Comparison of ENCODE assay signal across 18 mouse cellular contexts in the genomic region with DNA sequence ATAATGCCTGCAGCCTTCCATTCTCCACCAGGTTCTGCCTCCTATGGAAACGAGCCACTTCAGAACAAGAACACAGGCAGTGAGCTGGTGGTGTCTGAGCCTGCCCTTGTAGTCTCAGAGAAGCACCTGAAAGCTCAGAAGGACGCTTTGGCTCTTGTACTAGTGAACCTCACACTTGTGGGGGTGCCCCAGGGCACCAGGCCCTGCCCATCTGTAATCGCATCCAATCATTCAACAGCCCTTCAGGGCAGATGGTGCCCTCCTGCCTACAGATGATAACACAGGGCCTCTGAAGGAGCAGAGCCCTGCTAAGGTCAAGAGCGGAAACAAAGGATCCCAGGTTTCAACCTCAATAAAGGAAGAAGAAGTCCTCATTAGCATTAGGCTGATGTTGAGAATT.
A peak's percentile ranks its signal among the peaks of the same experiment; 100 is the strongest.
DNase-seq lines count a peak whose midpoint lies in the region; ATAC-seq and TF ChIP-seq lines count a peak whose summit lies in the region.
"Had no signal": no experiment of that assay in that cellular context is flagged by ENCODE, and none has a peak within 500 bp of the region (broad histone marks: within the 10 kb centered on the region; RNA-seq: fewer than 3 reads in every experiment).

No protein-coding gene starts in this region.

- H3K4me1 ChIP-seq in forebrain, embryonic 16.5 days (replicated peaks; ENCODE audit: control insufficient read depth, insufficient read depth, low read length) = peaks cover 24% of the 10 kb centered on the region
- H3K4me1 ChIP-seq in forebrain, embryonic 12.5 days = 0 out of 2 replicates have a peak, but pooled peaks cover 3% of the 10 kb centered on the region
- H3K4me1 ChIP-seq in hindbrain, postnatal 0 days (ENCODE audit: insufficient read depth, low read length) = peaks cover 14% of the 10 kb centered on the region; the same call in 1 of the 2 replicates
- H3K4me1 ChIP-seq: embryonic facial prominence, embryonic 13.5 days; heart, embryonic 10.5 days had no signal

- no peak overlapping the region for H3K4me2 ChIP-seq in forebrain, embryonic 16.5 days (ENCODE audit: low read length)
- no peak overlapping the region for H3K4me2 ChIP-seq in forebrain, embryonic 12.5 days
- H3K4me2 ChIP-seq in hindbrain, postnatal 0 days (ENCODE audit: low read depth, low read length) = no peak overlapping the region
- H3K4me2 ChIP-seq: embryonic facial prominence, embryonic 13.5 days had no signal

- no peaks in the 10 kb centered on the region for H3K27me3 ChIP-seq in forebrain, embryonic 16.5 days (replicated peaks; ENCODE audit: control insufficient read depth, insufficient read depth, low read length)
- H3K27me3 ChIP-seq in forebrain, embryonic 12.5 days = no peaks in the 10 kb centered on the region
- H3K27me3 ChIP-seq in hindbrain, postnatal 0 days (ENCODE audit: insufficient read depth, low read length) = no peaks in the 10 kb centered on the region
- H3K27me3 ChIP-seq: embryonic facial prominence, embryonic 13.5 days had no signal

- ATAC-seq in forebrain, embryonic 16.5 days = no peak
- no peak for ATAC-seq in forebrain, embryonic 12.5 days (ENCODE audit: low FRiP score)
- ATAC-seq in hindbrain, postnatal 0 days = no peak
- ATAC-seq: inflammation-experienced regulatory T-cells, adult 6 months; intestine, postnatal 0 days had no signal

- no peaks in the 10 kb centered on the region for H3K9me3 ChIP-seq in forebrain, embryonic 16.5 days (ENCODE audit: control insufficient read depth, low read length)
- no peaks in the 10 kb centered on the region for H3K9me3 ChIP-seq in forebrain, embryonic 12.5 days
- H3K9me3 ChIP-seq in hindbrain, postnatal 0 days (ENCODE audit: low read length) = no peaks in the 10 kb centered on the region
- H3K9me3 ChIP-seq: embryonic facial prominence, embryonic 13.5 days; heart, embryonic 10.5 days had no signal

- 72% methylated on average over 4 of the region's 4 CpGs for WGBS in forebrain, embryonic 16.5 days
- WGBS in forebrain, embryonic 12.5 days = 78% methylated on average over 4 of the region's 4 CpGs
- WGBS in hindbrain, postnatal 0 days = 58% methylated on average over 4 of the region's 4 CpGs

- peak overlapping the region; percentile 49; the same call in 1 of the 2 replicates for H3K27ac ChIP-seq in forebrain, embryonic 16.5 days (ENCODE audit: low read length)
- H3K27ac ChIP-seq in forebrain, embryonic 12.5 days = no peak overlapping the region
- peak overlapping the region; percentile 81 for H3K27ac ChIP-seq in layer of hippocampus, adult 2 months
- no peak overlapping the region; the same call in 1 of the 2 replicates for H3K27ac ChIP-seq in hindbrain, postnatal 0 days
- H3K27ac ChIP-seq: embryonic facial prominence, embryonic 13.5 days; heart, embryonic 10.5 days had no signal

- no peak overlapping the region for H3K4me3 ChIP-seq in forebrain, embryonic 16.5 days (replicated peaks; ENCODE audit: low read length)
- H3K4me3 ChIP-seq in forebrain, embryonic 12.5 days (replicated peaks) = no peak overlapping the region
- H3K4me3 ChIP-seq in layer of hippocampus, adult 2 months = no peak overlapping the region
- H3K4me3 ChIP-seq in hindbrain, postnatal 0 days (ENCODE audit: low read length) = no peak overlapping the region
- H3K4me3 ChIP-seq: embryonic facial prominence, embryonic 13.5 days; heart, embryonic 10.5 days had no signal

- H3K36me3 ChIP-seq in forebrain, embryonic 16.5 days (ENCODE audit: control insufficient read depth, insufficient read depth) = no peaks in the 10 kb centered on the region
- H3K36me3 ChIP-seq in forebrain, embryonic 12.5 days (replicated peaks) = no peaks in the 10 kb centered on the region
- H3K36me3 ChIP-seq in hindbrain, postnatal 0 days (ENCODE audit: insufficient read depth, low read length) = no peaks in the 10 kb centered on the region
- H3K36me3 ChIP-seq: embryonic facial prominence, embryonic 13.5 days; heart, embryonic 10.5 days had no signal

- no peak for TF ChIP-seq CTCF in layer of hippocampus, adult 2 months (conservative IDR thresholded peaks at IDR 0.05)
- no peak for TF ChIP-seq CTCF in hindbrain, postnatal 0 days (IDR thresholded peaks at IDR 0.05; ENCODE audit: low read depth)

- no peak overlapping the region for H3K9ac ChIP-seq in forebrain, embryonic 16.5 days (replicated peaks; ENCODE audit: low read depth, low read length)
- H3K9ac ChIP-seq in forebrain, embryonic 12.5 days = no peak overlapping the region
- no peak overlapping the region for H3K9ac ChIP-seq in hindbrain, postnatal 0 days (replicated peaks; ENCODE audit: low read length)
- H3K9ac ChIP-seq: embryonic facial prominence, embryonic 13.5 days had no signal

- peak; percentile 35 to 40 for DNase-seq in cerebellum, postnatal 25 days
- no peak for DNase-seq in cerebellum, adult 8-10 months
- DNase-seq in layer of hippocampus, adult 2 months (ENCODE audit: low spot score in 2 of 2) = no peak
- no peak for DNase-seq in layer of hippocampus, adult 18-20 months (ENCODE audit: low spot score in 2 of 2)
- DNase-seq in hindbrain, postnatal 0 days (ENCODE audit: low spot score) = peak; percentile 38
- no peak for DNase-seq in heart, postnatal 4 days
- DNase-seq: adrenal gland, adult 2 months; adrenal gland, postnatal 25 days; gastrocnemius, postnatal 10 days; heart, adult 18-20 months; heart, postnatal 10 days; kidney, adult 8-10 months had no signal

Comparison
In these comparisons a context has a peak if more than half of its experiments do, and no peak if none do; other contexts are left out.
1. DNase-seq: peak in cerebellum, postnatal 25 days (2 of 2) and hindbrain, postnatal 0 days (single experiment); none in cerebellum, adult 8-10 months (single experiment), layer of hippocampus, adult 2 months (0 of 2), layer of hippocampus, adult 18-20 months (0 of 2) and heart, postnatal 4 days (single experiment).
2. H3K27ac ChIP-seq: peak in forebrain, embryonic 16.5 days (single experiment) and layer of hippocampus, adult 2 months (single experiment); none in forebrain, embryonic 12.5 days (single experiment) and hindbrain, postnatal 0 days (single experiment).